Mouse (Mus musculus): Measurements from ENCODE around the gene Disp3. TPM values are rescaled to one million over a fixed set of nuclear protein-coding genes. Genes with fewer than 3 reads are reported as not detected.

Gene Disp3
- polyA plus RNA-seq, 1 experiment from 2014 or later: not detected

- DNase-seq (ENCODE audit: low spot score): no peak
Measured at GRCm38 (mm10) chr4:148220656-148221055, 67.1 kb downstream of the Disp3 start.

DNA sequence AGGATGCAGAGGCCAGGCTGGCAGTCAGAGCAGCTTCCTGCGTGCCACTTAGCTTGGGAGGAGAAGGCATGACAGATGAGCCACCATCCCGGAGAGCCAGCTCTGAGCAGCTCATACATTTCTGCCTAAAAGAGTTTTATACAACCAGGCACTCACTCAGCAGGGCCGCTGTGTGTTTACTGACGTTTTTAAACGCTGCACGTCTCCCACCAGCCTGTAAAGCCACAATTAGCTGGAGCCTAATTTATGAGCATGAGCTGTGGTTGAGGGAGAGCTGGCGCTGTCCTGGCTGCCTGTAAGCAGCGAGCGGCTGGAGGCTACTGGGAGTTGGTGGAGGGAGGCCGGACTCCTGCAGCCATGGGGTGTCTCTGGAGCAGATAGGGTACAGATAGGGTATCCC is 69.5 kb downstream of the Disp3 start:
- DNase-seq (ENCODE audit: low spot score): no peak

DNA sequence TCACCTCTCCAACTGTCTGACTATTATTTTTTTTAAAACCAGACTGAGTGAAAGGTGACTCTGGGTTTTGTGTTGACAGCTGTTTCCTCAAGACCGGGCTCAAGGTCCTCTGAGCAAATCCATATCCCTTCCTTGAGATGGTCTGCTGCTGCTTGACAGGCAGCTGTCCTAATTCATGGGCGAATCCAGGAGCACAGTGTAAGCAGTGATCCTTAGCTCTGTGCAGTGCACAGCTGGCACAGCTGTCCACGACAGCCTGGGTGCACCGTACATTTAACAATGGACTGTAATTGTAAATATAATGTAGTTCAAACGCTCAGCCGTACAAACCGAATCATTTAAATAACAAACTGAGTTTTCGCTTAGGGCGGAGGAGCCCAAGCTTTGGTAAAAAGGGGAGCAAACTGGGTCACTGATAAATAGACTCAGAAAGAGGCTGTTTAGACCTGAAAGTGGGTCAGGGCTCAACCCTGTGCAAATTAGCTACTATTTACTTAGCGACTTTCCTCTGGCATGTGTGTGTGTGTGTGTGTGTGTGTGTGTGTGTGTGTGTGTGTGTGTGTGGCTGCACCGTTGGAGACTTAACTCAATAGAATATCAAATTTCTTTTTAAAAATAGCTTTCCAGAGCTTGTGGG is 72.4 kb downstream of the Disp3 start:
- no peak for DNase-seq (ENCODE audit: low spot score)

GRCm38 (mm10) chr4:148214460-148215136 is 73.2 kb downstream of the Disp3 start:
- DNase-seq (ENCODE audit: low spot score): no peak

DNA sequence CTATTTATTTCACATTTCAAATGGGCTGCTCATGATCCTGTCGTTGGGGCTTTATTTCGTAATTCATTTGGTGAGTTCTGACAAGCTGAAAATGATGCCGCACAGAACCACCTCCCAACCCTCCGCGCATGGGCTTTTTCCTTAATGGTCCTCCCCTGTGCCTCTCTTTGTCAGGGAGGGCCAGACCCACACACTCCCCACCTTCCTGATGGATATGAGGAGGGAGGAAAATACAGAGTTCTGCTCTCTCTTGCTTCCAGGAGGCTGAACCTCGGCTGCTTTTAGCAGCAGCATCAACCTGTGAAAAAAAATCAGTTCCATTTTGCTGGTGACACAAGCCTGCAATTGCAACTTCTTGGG is 82.9 kb downstream of the Disp3 start:
- DNase-seq (ENCODE audit: low spot score): no peak

DNA sequence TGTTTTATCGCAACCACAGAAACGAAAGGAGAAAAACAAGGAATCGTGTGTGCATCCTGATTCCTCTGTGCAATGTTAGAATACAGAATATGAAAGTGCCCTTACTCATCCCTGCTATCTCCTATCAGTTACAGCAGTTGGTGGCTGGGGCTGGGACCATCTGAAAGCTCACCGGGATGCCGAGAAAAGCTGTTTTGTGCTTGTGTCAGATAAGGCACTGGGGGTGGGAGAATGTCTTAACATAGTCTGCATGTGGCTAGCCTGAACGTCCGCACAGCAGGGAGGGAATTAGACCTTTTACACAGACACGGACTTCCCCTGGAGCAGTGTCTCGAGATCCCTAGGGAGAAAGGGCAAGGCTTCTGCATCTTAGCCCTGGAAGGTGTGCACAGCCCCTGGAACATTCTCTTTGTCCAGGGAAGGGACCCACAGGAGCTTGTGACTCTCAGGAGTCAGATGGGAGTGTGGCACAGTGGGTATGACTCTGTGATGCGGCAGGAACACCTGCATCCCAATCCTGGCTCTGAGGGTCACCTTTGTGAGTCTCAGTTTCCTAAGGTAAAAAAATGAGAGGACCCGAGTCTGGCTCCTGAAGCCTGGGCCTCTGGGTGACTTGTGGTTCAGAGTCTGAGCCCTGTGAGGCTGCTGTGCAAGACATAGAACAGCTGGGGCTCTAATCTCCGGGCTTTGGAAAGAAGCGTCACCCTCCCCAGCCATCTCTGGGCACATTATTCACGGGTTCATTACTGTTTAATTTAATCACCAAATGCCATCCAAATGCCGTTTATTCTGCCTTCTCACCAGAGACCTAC is 83.5 kb downstream of the Disp3 start:
- DNase-seq (ENCODE audit: low spot score): no peak

GRCm38 (mm10) chr4:148203557-148203956 is 84.2 kb downstream of the Disp3 start:
- no peak for DNase-seq (ENCODE audit: low spot score)

DNA sequence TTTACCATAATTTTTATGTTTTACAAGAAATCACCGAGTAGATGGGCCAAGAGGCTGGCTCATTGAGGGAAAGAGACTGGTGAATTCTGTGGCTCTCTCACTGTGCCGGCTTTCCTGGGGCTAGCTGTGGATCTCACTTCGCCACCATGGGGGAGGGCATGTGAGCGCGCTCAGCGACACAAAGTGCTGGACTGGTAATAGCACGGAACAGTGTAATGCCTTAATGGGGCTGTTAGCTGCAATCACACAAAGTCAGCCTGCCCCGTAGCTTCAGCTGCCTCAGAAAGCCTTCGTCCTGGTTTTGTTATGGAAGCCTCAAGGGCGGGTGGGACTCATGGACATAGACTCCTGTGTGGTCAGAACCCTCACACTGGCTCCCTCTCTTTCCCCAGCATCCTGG is 89.0 kb downstream of the Disp3 start:
- no peak for DNase-seq (ENCODE audit: low spot score)

GRCm38 (mm10) chr4:148194400-148194799 is 93.4 kb downstream of the Disp3 start:
- DNase-seq (ENCODE audit: low spot score): no peak

GRCm38 (mm10) chr4:148192707-148193245 is 95.0 kb downstream of the Disp3 start:
- DNase-seq (ENCODE audit: low spot score): no peak

Other genes starting within 250 kb of the Disp3 start
- 4.1 and 4.2 TPM in 2 replicates for gene Clcn6, start 249.1 kb downstream of the Disp3 start, polyA plus RNA-seq (2015; fragmentation: Nextera tagmentation; extraction: Ambion mirVana)
- gene Mthfr, start 248.9 kb downstream of the Disp3 start, polyA plus RNA-seq (2015; fragmentation: Nextera tagmentation; extraction: Ambion mirVana): 8.3 and 9.0 TPM in 2 replicates
- gene Agtrap, start 199.9 kb downstream of the Disp3 start, polyA plus RNA-seq (2015; fragmentation: Nextera tagmentation; extraction: Ambion mirVana): 43.3 and 45.2 TPM in 2 replicates
- gene Mad2l2, start 157.6 kb downstream of the Disp3 start, polyA plus RNA-seq (2015; fragmentation: Nextera tagmentation; extraction: Ambion mirVana): 42.1 and 46.1 TPM in 2 replicates
- gene Draxin, start 157.3 kb downstream of the Disp3 start, polyA plus RNA-seq (2015; fragmentation: Nextera tagmentation; extraction: Ambion mirVana): not detected in 2 replicates
- gene Fbxo6, start 135.8 kb downstream of the Disp3 start, polyA plus RNA-seq (2015; fragmentation: Nextera tagmentation; extraction: Ambion mirVana): 36.2 and 37.7 TPM in 2 replicates
- 10.2 and 10.9 TPM in 2 replicates for gene Fbxo44, start 127.5 kb downstream of the Disp3 start, polyA plus RNA-seq (2015; fragmentation: Nextera tagmentation; extraction: Ambion mirVana)
- gene Fbxo2, start 127.3 kb downstream of the Disp3 start, polyA plus RNA-seq (2015; fragmentation: Nextera tagmentation; extraction: Ambion mirVana): 0.71 and 1.1 TPM in 2 replicates
- gene Ubiad1, start 156.8 kb upstream of the Disp3 start, polyA plus RNA-seq (2015; fragmentation: Nextera tagmentation; extraction: Ambion mirVana): 7.4 and 7.8 TPM in 2 replicates
- 18.7 and 23.1 TPM in 2 replicates for gene Mtor, start 160.6 kb upstream of the Disp3 start, polyA plus RNA-seq (2015; fragmentation: Nextera tagmentation; extraction: Ambion mirVana)
- gene Angptl7, start 212.5 kb upstream of the Disp3 start, polyA plus RNA-seq (2015; fragmentation: Nextera tagmentation; extraction: Ambion mirVana): 1.1 TPM in 2 replicates